Mouse (Mus musculus) mesoderm, embryonic 11.5 days (tissue): Measurements from ENCODE around the gene Vps33a.

Experiments
- DNase-seq: peaks from one replicate; pipeline ENCODE4 v3.0.0-alpha.2; 2012; ENCODE audit warnings: low read depth, low spot score

Vps33a gene

GRCm38 (mm10) chr5:123572357-123573186, at the start of gene Vps33a:
Gene Vps33a, minus strand, starts transcription at chr5:123573038.
- peak; percentile 100 for DNase-seq

DNA sequence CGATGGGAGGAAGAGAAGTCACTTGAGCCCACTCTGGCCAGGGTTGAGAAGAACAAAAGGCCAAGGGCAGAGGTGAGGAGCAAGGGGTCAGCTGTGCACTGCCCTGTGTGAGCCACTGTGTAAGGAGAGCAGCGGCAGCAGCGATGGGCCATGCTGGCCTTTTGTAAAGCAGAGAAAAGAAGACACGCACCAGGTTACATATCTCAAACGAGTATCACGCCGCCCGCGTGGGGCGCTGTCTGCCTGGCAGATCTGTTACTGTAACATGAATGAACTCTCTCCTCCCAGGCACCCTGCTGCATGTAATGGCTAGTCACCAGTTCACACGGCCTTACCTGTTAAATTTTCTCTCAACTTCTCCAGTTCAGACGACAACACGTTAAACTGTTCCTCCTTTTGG, 49.6 kb upstream of the Vps33a start:
- no peak for DNase-seq

- peak; percentile 34 for DNase-seq
These were observed 45.7 kb upstream of the Vps33a start for GRCm38 (mm10) chr5:123618558-123618957.

DNA sequence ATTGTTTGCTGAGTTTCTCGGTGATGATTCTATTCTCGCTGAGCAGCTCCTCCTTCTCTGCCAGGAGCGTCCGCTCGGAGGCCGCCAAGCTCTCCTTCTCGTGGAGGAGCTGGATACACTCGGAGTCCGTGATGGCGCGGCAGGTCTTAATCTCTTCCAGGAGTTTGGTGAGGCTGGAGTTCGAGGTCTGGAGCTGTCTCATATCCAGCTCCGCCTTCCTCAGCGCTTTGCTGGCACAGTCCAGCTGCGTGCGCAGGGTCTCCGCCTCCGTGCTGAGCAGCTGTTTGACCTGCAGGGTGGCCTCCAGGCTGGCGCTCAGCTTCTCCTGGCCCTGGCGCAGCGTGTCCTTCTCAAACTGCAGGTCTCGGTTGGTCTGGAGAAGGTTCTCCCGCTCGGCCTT, 41.4 kb upstream of the Vps33a start:
- no peak for DNase-seq

DNA sequence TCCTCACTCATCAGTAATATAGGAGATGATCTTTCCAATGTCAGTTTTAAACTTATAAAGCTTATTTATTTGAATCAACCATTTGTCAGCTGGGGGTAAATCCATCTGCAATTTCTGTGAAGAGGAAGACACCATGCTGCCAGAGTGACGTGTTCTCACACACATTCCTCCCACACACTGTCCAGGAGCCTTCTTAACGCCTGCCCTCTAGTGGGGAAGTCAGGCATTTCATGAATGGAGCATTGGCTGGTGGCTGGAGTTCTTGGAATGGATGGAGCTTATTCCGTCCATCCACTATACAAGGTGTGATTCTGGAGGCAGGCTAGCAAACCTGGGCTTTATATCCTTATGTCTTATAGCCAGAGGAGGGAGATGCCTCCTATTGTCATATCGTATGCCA, 37.0 kb upstream of the Vps33a start:
- DNase-seq = peak; percentile 76

DNA sequence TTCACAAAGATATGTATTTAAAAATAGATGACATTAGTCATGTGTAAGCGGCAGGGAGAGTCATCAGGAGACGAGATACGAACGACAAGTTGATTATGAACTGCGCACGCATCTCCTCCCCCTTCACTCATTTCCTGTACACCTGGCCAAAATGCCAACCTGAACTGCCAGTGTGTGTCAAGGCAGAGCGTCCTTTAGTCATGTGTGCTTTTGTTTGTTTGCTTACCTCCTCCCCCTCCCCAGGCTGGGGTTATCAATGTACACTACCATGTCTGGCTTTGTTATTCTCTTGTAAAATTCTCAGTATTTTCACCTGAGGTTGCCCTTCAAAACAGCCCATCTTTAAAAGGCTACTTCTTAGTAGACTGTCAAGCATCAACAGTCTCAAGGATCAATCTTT, 36.6 kb upstream of the Vps33a start:
- DNase-seq = no peak

- DNase-seq = no peak
These were observed 34.4 kb upstream of the Vps33a start for GRCm38 (mm10) chr5:123607211-123607669.

DNA sequence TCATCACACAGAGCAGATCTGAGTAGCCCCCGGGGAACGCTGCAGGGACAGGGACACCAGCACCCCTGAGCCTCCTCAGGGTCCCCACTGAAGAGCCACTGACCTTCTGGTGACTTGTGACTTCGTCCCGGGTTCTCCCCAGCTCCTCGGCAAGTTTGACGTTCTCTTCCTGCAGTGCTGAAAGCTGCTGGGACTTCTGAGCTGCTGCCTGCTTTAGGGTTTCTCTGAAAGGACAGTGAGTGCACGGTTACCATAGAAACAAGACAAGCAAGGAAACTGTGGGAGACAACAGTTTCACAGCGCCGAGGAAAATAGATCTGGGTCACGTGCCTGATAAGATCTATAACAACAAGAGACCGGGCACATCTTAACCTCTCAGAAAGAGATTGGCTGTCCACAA, 30.7 kb upstream of the Vps33a start:
- peak; percentile 7 for DNase-seq

DNA sequence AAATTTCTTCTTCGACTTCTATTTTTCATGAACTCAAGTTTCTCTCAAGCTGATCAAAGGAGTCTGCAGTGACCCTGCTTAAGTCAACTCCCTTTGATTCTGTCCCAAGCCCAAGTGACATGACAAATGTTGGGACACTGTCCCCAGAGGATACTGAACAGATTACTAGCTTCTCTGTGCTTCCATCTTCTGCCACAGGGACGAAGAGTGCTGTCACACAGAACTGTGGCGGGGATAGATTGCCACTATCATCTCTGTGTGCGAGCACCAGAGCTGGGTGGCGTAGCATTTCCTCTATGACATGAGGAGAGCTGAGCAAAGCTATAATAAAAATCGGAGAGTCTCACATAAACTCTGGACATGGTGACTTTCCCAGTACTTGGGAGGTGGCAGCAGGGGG, 29.3 kb upstream of the Vps33a start:
- peak; percentile 10 for DNase-seq

DNA sequence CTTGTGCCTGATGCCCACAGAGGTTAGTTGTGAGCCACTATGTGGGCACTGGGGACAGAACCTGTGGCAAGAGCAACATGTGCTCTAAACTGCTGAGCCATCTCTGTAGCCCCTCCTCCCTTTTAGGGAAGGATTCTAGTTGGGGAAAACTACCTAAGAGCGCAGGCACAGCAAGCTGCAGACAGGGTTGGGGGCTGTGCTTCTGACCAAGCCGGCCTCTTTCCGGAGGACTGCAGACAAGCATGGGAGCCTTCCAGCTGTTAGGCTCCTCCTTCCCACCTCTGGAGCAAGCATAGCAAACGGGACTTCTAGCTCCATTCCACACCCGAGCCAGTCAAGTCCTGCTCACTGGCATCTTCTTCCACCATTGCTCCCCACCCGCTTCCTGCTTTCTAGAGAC, 26.5 kb upstream of the Vps33a start:
- DNase-seq = no peak

DNA sequence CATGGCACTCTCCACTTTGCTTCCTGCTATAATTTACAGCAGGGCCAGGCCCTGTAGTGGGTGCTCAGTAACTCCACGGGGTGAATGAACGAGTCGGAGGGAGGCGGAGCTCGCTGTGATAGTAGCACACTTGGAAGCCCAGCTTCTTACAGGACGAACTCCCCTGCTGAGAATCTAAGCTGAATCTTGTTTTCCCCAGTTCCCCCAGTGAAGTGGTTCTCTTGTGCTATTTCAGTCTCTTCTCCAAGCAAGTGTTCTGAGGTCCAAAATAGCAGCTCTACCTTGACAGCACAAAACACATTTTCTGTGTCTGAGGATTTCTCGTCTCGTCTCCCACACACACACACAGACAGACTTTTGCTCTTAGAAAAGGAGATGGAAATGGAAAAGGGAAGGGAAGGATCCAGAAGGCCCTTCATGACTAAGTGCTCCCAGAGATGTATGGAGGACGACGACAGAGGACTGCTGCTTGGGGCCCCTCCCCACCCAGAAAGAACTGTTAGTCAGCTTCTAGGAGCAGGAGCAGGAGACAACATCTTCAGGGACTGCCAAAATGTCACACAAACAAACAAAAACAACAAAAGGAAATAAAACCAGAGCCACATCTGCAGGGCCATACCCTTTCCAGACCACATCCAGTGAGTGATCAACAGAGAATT, 20.9 kb upstream of the Vps33a start:
- DNase-seq = no peak

DNA sequence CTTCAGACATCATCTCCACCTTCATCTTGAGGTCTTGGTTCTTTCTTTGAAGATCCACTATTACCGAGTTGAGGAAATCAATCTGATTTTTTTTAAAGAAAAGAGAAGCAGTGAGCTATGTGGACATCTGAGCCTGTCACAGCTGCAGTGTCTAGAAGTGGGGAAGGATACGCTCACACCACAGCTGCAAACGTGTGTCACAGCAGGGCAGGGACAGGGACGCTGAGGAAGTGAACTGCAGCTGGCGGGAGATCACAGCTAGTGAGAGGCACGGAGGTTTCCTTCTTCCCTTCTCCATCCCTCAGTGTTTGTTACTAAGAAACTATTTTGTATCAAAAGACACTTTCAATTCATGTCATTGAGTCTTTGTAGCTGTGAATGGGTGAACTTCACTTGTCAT, 7.2 kb upstream of the Vps33a start:
- no peak for DNase-seq

GRCm38 (mm10) chr5:123576696-123577095, 3.9 kb upstream of the Vps33a start:
- DNase-seq = no peak

GRCm38 (mm10) chr5:123573362-123573761, 524 bp upstream of the Vps33a start:
- DNase-seq = no peak

GRCm38 (mm10) chr5:123561128-123561527, 11.7 kb downstream of the Vps33a start:
- DNase-seq = no peak

DNA sequence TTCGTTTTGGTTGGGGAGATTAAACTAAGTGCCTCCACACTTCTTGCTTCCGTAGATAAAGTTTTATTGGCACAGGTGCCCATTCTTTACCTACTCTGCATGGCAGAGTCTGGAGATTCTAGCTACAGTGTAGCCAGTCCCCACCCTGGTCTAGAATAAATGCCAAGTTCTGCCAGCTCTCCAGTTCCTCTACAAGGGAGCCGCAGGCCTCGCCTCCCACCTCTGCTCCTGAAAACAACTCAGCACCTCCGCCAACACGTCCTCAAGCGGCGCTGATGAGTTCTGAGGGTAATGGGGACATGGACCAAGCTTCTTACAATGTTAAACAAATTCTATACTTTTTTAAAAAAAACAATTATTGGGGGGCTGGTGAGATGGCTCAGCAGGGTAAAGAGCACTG, 13.2 kb downstream of the Vps33a start:
- DNase-seq = no peak

DNA sequence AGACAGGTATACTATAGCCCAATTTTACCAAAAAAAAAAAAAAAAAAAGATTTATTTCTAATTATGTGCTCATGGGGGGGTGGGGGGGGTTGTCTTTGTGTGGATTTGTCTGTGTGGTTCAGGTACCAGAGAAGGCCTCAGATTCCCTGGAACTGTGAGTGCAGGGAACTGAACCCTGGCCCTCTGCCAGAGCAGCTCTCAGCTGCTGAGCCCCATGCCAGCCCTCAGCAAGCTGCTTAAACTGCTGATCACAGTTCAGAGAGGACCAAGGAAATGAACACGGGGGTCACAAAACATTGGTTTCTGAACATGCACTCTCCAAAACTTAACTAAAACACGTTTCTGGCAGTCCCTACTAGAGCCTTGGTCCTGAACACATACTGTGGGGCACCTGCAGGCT, 16.4 kb downstream of the Vps33a start:
- DNase-seq = no peak

GRCm38 (mm10) chr5:123555693-123556092, 17.1 kb downstream of the Vps33a start:
- DNase-seq = no peak

GRCm38 (mm10) chr5:123533801-123534200, 39.0 kb downstream of the Vps33a start:
- no peak for DNase-seq

DNA sequence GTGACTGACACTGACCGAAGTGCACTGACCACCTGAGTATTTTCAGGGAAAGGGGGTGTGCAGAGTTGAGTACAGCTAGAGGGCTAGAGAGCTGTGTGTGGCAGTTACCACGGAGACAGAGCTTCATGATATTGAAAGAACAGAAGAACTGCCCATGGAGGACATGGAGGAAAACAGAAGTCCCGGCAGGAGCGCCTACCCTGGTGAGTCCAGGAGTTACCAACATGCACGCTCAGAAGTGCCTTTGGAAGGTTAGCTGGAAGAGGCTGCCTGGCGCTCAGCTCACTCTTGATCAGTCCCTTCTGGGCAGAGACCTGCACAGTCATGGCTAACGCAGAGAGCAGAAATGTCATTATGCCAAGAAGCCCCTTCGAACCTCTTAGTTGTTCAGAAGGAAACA, 42.8 kb downstream of the Vps33a start:
- no peak for DNase-seq

DNA sequence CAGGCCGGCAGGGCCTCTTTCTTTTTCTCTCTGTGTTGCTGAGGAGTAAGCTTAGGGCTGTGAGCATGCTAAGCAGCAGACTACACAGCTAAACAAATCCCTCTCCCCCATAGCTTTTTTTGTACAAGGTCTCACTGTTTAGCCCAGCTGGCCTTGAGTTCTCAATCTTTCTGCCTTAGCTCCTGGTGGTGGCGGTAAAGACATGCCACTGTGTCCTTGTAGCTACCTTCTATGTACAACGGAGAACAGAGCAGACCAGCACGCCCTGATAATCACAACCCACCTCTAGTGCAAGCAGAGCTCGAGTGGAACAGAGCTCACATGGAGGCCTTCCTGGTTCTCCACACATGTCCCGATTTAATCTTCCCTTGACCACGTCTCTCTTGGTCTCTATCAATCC, 44.2 kb downstream of the Vps33a start:
- no peak for DNase-seq

GRCm38 (mm10) chr5:123525916-123526495, 46.8 kb downstream of the Vps33a start:
- no peak for DNase-seq

GRCm38 (mm10) chr5:123525281-123525680, 47.6 kb downstream of the Vps33a start, which contains the start of gene Gm49027:
Gene Gm49027, minus strand, starts transcription at chr5:123525488.
- DNase-seq = no peak
